Mouse (Mus musculus) midbrain, embryonic 13.5 days (tissue): ENCODE results near the gene Tmem164. TPM values are rescaled to one million over a fixed set of nuclear protein-coding genes. Genes with fewer than 3 reads are reported as not detected.

Experiments
- ATAC-seq: fragments of 200-750 bp; cut with Nextera tagmentation; 2 replicates; pipeline ENCODE4 v1.8.0; 2017; ENCODE audit warnings: mild to moderate bottlenecking, moderate TSS enrichment, moderate library complexity
- H3K27ac ChIP-seq: fragments of 300-500 bp; sonication (generic); 2 replicates; pipeline ENCODE4 v1.5.1; 2015; ENCODE audit warnings: inconsistent platforms, mild to moderate bottlenecking, moderate library complexity
- H3K27me3 ChIP-seq: fragments of 300-500 bp; sonication (generic); 2 replicates; pipeline ENCODE4 v1.6.1; 2015; ENCODE audit warnings: mild to moderate bottlenecking, inconsistent platforms
- H3K36me3 ChIP-seq: fragments of 300-500 bp; sonication (generic); 2 replicates; pipeline ENCODE4 v1.6.1; 2015; ENCODE audit warnings: mild to moderate bottlenecking, inconsistent platforms
- H3K4me1 ChIP-seq: fragments of 300-500 bp; sonication (generic); replicated peaks from 2 replicates; pipeline ENCODE4 v1.6.1; 2015; ENCODE audit warnings: inconsistent platforms
- H3K4me2 ChIP-seq: fragments of 300-500 bp; sonication (generic); replicated peaks from 2 replicates; pipeline ENCODE4 v1.6.1; 2015; ENCODE audit warnings: moderate library complexity, mild to moderate bottlenecking, inconsistent platforms
- H3K4me3 ChIP-seq: fragments of 300-500 bp; sonication (generic); replicated peaks from 2 replicates; pipeline ENCODE4 v1.5.1; 2015; ENCODE audit warnings: mild to moderate bottlenecking, inconsistent platforms
- H3K9ac ChIP-seq: fragments of 300-500 bp; sonication (generic); replicated peaks from 2 replicates; pipeline ENCODE4 v1.6.1; 2015; ENCODE audit warnings: mild to moderate bottlenecking, inconsistent platforms
- H3K9me3 ChIP-seq: fragments of 300-500 bp; sonication (generic); 2 replicates; pipeline ENCODE4 v1.6.1; 2016; ENCODE audit warnings: mild to moderate bottlenecking, inconsistent platforms
- WGBS: fragments of 180-500 bp; shearing (Covaris S2); methylation state at CpG from one replicate; pipeline ENCODE4 v1.1.7; 2015; 5-methylcytosine and 5-hydroxymethylcytosine counted together
- microRNA counts: library from miRNA; unstranded; fragments of <30 nt; microRNA quantifications from one replicate; lab custom pipeline; 2016
- microRNA-seq: library from miRNA; unstranded; fragments of <30 nt; microRNA quantifications from one replicate; pipeline ENCODE4, GENCODE M21; 2016
- polyA plus RNA-seq: library from polyadenylated mRNA; unstranded; fragments of >200 nt; fragmentation: Nextera tagmentation; extraction: Ambion mirVana; gene quantifications from 2 replicates; pipeline ENCODE4 v1.2.1, GENCODE M21; 2015

Gene Tmem164
- polyA plus RNA-seq, 1 experiment from 2014 or later, result 26.4 TPM

- Histone ChIP-seq H3K27me3 (peaks cover 24% of the 10 kb centered on the region; the same call in 1 of the 2 replicates), H3K4me2 (no peak overlapping the region), H3K4me1 (no peaks in the 10 kb centered on the region), H3K9ac (no peak overlapping the region), H3K9me3 (no peaks in the 10 kb centered on the region), H3K27ac (no peak overlapping the region), H3K36me3 (no peaks in the 10 kb centered on the region), H3K4me3 (no peak overlapping the region)
- no peak for ATAC-seq
- WGBS, result 84% methylated on average over 7 of the region's 7 CpGs
Observed at GRCm38 (mm10) chrX:142885962-142886361, 204.8 kb downstream of the Tmem164 start.

MicroRNAs encoded within 50 kb of the gene (microRNA counts, 519-probe panel; counts per million panel counts)
- 4,044 counts per million, percentile 76 among the panel's probes with 10 or more counts for microRNA mmu-miR-652 (lab: Ali Mortazavi, UCI)

Small RNAs within 50 kb of the gene (microRNA-seq; reads per million reads assigned to microRNA genes)
- gene Mir652, result 4,838 reads per million, percentile 91 among the genes with 10 or more reads in this experiment
